Mouse (Mus musculus) cerebellum, adult 8-10 months (tissue): ENCODE results near the gene Sav1.
A peak's percentile ranks its signal among the peaks of the same experiment; 100 is the strongest.

Source experiments
- DNase-seq: peaks from one replicate; pipeline ENCODE4 v3.0.0; 2022

Gene Sav1

DNA sequence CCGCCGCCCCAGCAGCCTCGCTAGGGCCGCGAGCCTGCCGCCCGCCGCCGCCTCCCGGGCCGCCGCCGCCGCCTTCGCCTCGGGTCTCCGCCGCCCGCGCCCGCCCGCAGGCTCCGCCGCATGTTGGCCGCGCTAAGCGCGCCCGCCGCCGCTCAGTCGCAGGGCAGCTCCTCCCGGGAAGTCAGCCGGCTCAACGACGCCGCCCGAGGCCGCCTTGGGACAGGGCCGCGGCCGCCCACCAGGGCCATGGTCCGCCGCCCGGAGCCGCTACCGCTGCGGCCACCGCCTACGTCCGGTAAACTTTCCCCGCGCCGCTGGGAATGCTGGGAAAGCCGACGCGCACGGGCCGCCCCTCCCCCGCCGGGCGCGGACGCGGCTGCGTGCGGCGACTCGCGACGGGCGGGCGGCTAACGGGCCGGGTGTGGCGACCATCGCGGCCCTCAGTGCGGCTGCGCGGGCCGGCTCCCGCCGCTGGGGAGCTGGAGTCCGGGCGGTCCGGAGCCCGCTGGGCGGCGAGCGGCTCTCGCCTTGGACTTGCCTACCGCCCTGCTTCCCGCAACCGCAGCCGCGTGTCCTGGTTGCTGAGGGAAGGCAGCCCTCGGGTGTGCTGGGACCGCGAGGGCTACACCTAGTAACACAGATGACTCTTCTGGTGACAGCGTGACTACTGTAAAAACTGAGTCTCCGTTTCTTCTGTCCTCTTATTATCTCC is at the start of gene Sav1:
Gene Sav1, minus strand, starts transcription at position 217 of the 712 bp plus-strand sequence.
- peak; percentile 85 for DNase-seq

DNA sequence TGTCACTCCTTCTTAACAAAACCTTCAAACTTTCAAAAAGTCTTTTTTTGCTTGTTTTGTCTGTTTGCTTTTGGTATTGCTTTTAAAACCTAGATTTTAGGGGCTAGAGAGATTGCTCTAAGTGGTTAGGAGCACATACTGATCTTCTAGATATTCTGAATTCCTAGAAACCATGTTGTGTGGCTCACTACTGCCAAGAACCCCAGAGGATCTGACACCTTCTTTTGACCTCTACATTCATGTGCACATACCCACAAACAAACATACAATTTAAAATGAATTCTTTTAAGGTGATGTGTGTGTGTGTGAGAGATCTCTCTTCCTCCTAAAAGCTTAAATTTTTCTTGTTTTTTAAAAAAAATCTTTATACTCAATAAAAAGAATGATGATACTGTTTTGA is 39.4 kb upstream of the Sav1 start:
- DNase-seq = no peak

- DNase-seq = no peak
Observed at GRCm38 (mm10) chr12:70025431-70025830, 38.6 kb upstream of the Sav1 start.

DNA sequence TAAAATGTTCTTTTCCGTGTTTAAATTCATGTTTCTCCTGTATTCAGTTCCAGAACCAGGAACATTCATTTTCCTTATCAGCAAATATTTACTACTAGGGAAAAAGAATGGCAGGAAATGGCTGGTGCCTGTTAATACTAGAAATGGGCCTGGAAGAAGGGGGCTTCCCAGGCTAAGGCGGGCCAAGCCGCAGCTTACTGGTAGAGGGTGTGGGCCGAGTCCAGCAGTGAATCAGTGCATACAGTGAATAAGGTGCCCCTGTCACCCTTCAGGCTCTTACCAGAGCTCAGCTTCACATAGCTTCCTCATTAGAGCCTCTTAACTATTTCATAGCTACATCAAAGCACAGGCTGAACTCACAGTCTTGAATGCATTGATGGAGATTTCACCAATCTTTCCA is 36.8 kb upstream of the Sav1 start:
- DNase-seq = no peak

- no peak for DNase-seq
Observed at GRCm38 (mm10) chr12:70018153-70018552, 31.4 kb upstream of the Sav1 start.

DNA sequence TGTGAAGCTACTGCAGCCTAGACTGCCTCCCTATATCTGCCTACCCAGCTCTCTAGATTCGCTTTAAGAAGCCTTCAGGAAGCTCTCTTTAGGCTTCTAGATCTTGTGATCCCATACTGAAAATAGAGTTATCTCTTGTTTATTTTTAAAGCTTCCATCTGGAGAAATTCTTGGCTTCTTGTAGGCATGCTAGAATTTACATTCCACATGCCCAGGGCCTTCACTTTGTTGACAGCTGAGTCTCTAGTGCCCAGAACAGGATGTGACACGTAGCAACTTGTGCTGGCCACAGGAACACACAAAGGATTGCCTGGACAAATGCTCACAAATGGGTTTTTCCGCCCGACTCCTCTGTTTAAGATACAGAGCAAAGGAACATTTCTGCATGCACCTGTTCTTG is 29.1 kb upstream of the Sav1 start:
- no peak for DNase-seq

DNA sequence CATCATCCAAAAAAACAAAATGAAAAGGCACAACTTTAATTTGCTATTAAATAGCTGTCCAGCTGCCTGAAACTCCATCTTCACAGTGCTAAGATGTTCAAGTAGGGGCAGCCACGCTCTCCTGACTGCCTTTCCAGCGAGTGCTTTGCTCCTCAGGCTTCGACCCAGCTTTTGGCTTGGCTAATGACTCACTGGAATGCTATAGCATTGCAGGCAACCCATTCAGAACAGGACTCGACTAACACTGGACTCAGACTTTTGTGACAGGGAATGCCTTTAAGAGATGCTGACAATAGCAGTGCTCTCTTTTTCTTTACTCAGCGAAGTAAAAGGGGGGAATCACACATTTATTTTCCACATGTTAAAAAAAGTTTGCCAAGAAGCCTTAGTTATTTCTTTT is 24.9 kb upstream of the Sav1 start:
- DNase-seq = no peak

DNA sequence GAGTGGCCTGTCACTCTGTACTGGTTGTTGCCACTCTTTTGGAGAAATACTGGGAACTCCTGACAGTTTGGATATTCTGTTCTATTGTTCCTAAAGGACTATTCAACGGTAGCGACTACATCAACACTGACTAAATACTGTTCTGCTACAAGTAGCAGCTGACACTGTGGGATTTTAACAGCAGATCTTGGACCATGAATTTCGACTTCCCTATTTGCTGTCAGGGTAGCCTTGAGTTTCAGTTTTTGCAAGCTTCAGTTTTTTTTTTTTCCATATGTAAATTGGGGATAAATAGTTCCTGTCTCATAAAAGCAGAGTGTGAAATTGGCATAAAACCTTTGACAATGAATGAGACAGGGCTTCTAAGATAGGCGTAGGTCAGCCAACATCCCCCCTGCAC is 23.6 kb upstream of the Sav1 start:
- no peak for DNase-seq

GRCm38 (mm10) chr12:70005103-70005502 is 18.3 kb upstream of the Sav1 start:
- no peak for DNase-seq

- DNase-seq = no peak
Observed at GRCm38 (mm10) chr12:69998186-69998983, 11.6 kb upstream of the Sav1 start.

DNA sequence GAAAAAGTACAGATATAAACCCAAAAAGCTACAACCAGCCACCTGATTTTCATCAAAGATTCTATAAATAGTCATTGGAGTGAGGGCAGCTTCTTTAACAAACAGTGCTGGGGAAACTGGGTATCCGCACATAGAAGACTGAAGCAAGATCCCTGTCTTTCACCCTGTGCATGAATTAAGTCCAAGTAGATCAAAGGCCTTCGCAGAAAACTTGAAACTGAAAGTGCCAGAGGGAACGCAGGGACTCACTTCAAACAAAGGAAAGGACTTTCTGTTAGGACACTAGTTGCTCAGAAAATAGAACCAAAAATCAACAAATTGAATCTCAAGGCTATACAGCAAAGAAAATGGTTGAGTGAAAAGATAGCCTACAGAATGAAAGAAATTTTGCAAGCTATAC is 8.6 kb upstream of the Sav1 start:
- DNase-seq = no peak

- no peak for DNase-seq
Observed at GRCm38 (mm10) chr12:69986241-69986762, 500 bp downstream of the Sav1 start.

- DNase-seq = no peak
Observed at GRCm38 (mm10) chr12:69985546-69985945, 1.3 kb downstream of the Sav1 start.

GRCm38 (mm10) chr12:69982874-69983273 is 3.9 kb downstream of the Sav1 start:
- no peak for DNase-seq

DNA sequence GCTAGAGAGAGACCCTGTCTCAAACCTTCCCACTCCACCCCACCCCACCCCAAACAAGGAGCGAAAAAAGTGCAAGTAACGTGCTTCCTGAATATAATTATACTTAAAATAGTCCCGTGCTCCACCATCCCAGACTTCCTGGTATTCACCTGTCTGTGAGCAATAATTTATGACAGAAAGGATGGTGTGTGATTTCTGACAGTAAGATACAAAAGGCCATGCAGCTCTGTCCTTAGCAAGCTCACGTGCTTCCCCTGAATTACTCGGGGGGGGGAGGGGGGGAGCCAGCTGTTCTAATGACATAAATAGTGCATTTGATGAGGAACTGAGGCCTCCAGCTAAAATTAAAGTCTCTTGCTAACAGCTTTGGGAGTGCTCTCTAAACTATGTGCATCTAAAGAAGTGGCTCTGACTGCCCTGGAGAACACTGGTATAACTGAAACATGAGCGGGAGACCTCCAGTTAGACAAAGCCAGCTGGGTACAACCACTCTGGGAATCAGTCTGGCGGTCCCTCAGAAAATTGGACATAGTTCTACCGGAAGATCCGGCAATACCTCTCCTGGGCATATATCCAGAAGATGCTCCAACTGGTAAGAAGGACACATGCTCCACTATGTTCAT is 9.3 kb downstream of the Sav1 start:
- DNase-seq = no peak

GRCm38 (mm10) chr12:69976688-69977087 is 10.1 kb downstream of the Sav1 start:
- no peak for DNase-seq

- DNase-seq = no peak
Observed at GRCm38 (mm10) chr12:69973666-69974065, 13.1 kb downstream of the Sav1 start.

- no peak for DNase-seq
Observed at GRCm38 (mm10) chr12:69968154-69968553, 18.6 kb downstream of the Sav1 start.

DNA sequence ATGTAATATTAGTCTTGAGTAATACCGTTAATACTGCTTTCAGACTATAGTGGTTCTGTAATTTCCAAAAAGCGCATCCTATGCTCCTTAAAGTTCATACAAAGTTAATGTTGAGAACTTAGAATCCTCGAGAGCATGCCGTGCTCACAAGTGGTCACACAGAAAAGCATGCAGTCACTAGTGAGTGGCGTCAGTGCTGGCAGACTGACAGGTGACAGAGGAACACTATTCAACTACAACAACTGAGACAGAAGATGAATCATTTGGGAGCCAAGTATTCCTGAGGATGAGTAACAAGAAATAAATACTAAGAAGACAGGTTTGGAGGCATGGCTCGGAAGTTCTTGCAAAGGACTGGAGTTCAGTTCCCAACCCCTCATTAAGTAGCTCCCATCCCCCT is 19.7 kb downstream of the Sav1 start:
- DNase-seq = no peak

DNA sequence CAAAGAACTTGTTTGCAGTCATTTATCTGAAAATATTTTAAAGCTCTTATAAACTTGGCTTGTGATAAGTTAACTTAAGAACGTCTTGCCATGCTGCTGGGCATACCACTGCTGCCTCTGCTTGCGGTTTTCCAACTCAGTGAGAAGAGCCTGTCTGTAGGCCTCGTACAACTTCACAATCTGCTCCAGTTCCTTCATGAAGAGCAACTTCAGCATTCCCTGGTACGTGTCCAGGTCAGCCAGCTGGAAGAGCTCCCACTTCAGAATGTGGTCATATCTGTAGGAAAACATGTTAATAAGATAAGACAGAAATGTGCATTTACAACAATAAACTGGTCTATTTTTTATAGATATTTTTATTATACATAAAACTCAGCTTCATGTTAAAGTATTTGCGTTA is 20.7 kb downstream of the Sav1 start:
- no peak for DNase-seq

DNA sequence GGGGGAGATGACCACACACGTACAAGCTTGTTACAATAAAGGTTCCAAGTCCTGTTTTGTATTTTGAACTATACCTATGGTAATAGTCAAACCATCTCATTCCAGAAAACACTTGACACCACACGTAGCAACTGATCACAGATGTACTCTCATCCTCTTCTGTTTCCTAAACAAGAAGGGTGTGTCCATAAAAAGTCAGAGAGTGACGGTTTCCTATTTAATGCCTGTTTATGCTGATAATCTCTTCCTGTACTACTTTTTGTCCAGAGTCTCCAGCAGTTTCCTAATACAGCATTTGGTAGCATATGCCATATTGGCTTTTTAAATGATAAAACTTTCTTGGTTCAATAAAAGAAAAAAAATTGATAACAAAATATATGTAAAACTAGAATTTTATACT is 21.2 kb downstream of the Sav1 start:
- no peak for DNase-seq

DNA sequence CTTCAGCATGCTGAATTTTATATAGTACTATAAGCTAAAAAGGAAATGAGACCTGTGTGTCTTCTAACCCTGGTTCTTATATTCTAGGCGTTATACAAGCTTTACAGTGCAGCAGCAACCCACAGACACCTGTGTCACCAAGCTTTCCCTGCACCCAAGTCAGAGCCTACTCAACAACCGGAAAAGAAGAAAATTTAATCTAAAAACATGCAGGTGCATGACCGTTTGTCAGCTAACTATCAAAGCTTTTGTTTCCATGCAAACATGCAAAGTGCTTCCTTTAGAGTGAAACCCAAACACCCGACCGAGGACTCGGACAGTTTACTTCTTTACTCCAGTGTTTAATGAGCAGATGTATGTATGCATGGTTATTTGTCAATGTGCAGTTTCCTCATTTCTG is 23.7 kb downstream of the Sav1 start:
- no peak for DNase-seq

GRCm38 (mm10) chr12:69962468-69962867 is 24.3 kb downstream of the Sav1 start:
- peak; percentile 33 for DNase-seq

- no peak for DNase-seq
Observed at GRCm38 (mm10) chr12:69957378-69957777, 29.4 kb downstream of the Sav1 start.
